Mouse (Mus musculus): Measurements from ENCODE around the gene Zfp473.
"Not testable (repeated sequence)": the region's sequence is repeated elsewhere in the genome, so short reads cannot be mapped to it uniquely, and the experiment has no call there.

Gene Zfp473

DNA sequence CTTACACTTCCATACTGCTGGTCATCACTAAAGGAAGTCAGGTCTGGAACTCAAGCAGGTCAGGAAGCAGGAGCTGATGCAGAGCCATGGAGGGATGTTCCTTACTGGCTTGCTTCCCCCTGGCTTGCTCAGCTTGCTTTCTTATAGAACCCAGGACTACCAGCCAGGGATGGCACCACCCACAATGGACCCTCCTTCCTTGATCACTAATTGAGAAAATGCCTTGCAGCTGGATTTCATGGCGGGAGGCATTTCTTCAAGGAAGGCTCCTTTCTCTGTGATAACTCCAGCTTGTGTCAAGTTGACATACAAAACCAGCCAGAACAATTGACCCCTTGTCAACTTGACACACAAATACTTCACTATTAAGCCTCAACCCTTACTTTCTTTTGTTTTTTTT is at the start of gene Zfp473:
Zfp473 (minus strand) TSS at position 101 of the 400 bp plus-strand sequence.
- in situ Hi-C loops (cut with MboI; ENCODE audit: unreplicated experiment in 2 of 2), result not testable (repeated sequence)

- in situ Hi-C loops (cut with MboI; ENCODE audit: unreplicated experiment in 2 of 2), result no loop called here
Measured at GRCm38 (mm10) chr7:44792781-44793180, 41.9 kb upstream of the Zfp473 start.

DNA sequence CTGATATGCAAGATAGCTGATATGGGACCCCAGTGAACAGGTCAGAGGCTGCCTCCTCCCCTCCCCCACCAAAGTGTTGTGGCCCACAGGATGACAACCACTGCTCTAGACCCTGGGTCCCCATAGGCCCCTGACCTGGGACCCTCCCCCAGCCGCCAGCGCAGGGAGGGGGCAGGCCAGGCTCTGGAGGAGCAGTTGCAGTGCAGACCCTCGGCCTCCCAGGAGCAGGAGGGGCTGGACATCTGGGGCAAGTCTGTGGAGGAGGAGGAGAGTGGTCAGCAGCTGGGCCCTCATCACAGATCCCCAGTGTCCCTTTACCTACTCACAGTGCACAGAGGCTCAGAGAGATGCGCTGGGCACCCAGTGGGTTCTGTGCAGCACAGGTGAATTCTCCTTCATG is 39.2 kb upstream of the Zfp473 start:
- in situ Hi-C loops (cut with MboI; ENCODE audit: unreplicated experiment in 2 of 2), result no loop called here

- in situ Hi-C loops (cut with MboI; ENCODE audit: unreplicated experiment in 2 of 2), result no loop called here
Measured at GRCm38 (mm10) chr7:44789531-44789930, 38.7 kb upstream of the Zfp473 start.

DNA sequence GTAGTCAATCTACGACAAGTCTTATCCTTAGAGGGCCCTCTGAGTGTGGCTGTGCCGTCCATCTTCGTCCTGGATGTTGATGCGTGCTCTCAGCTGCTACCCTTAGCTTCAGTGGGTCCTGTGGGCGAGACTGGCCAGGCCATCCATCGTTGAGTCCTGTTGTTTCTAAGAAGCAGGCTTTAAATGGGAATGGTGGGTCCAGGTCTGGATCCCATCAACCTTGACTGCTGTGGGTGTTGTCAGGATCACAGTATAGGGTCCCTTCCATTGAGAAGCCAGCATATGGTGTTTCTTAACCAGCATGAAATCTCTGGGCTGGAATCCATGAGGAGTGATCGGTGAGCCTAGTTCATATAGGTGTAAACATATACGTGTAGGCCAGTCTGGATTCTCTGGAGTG is 29.3 kb upstream of the Zfp473 start:
- in situ Hi-C loops (cut with MboI; ENCODE audit: unreplicated experiment in 2 of 2), result no loop called here

GRCm38 (mm10) chr7:44776849-44777498 is 26.1 kb upstream of the Zfp473 start:
- in situ Hi-C loops (cut with MboI; ENCODE audit: unreplicated experiment in 2 of 2), result no loop called here

- in situ Hi-C loops (cut with MboI; ENCODE audit: unreplicated experiment in 2 of 2), result no loop called here
Measured at GRCm38 (mm10) chr7:44772591-44773204, 21.8 kb upstream of the Zfp473 start.

- in situ Hi-C loops (cut with MboI; ENCODE audit: unreplicated experiment in 2 of 2), result no loop called here
Measured at GRCm38 (mm10) chr7:44770046-44770578, 19.3 kb upstream of the Zfp473 start.

DNA sequence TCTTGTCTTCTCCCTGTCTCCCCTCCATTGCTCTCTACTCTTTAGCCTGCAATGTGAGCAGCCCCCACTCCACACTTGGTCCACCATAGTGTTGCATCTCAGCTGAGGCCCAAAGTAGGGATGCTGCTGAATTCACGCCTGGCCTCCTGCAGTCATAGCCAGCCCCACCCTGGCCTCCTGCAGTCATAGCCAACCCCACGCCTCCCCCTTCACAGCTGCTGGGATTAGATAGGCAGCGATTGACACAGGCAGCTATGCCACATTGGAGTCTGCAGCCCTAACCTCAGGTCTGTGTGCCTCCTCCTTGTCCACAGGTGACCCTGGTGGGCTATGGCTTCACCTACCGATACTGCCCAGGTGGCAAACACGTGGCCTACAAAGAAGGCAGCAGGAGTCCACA is 17.3 kb upstream of the Zfp473 start:
- in situ Hi-C loops (cut with MboI; ENCODE audit: unreplicated experiment in 2 of 2), result loop anchor here in 1 of 2 experiments (5.0 kb wide), 1 partner anchor 44 kb away; no protein-coding TSS in a partner anchor

DNA sequence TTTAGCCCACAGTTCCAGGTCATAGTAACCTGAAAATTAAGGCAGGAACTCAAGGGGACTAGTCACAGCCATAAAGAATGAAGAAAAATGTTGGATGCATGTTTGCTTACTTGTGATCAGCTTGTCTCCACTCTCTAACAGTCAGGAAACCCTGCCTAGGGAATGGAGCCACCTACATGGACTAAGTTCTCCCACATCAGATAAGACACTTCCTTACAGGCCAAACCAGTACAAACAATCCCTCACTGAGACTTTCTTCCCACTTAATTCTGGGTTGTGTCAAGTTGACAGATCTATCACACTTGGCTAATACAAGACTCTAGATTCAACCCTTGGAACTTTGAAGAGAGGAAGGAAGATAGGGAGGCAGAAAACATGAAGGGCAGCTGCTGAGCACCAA is 9.5 kb upstream of the Zfp473 start:
- in situ Hi-C loops (cut with MboI; ENCODE audit: unreplicated experiment in 2 of 2), result no loop called here

DNA sequence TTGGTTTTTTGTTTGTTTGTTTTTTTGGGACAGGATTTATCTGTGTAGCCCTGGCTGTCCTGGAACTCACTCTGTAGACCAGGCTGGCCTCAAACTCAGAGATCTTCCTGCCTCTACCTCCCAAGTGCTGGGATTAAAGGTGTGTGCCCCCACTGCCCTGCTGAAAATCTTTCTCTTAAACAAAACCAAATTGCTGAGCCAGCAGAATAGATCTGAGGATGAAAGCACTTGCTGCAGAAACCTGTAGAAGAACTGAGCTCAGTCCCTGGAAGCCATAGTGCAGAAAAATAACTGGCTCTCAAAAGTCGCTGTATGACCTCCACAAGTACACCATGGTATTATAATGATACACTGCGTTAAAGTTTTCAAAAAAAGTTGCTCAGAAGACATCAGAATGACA is 6.3 kb upstream of the Zfp473 start:
- in situ Hi-C loops (cut with MboI; ENCODE audit: unreplicated experiment in 2 of 2), result loop anchor here in 1 of 2 experiments (5.0 kb wide), 1 partner anchor 60 kb away; the partner anchor contains the start of genes Atf5, Il4i1 and Nup62

- in situ Hi-C loops (cut with MboI; ENCODE audit: unreplicated experiment in 2 of 2), result no loop called here
Measured at GRCm38 (mm10) chr7:44748101-44749044, 2.5 kb downstream of the Zfp473 start, which contains the start of gene Vrk3. TSS of gene Vrk3 (plus strand) at chr7:44748413.

- in situ Hi-C loops (cut with MboI; ENCODE audit: unreplicated experiment in 2 of 2), result no loop called here
Measured at GRCm38 (mm10) chr7:44747115-44747514, 3.7 kb downstream of the Zfp473 start.

- in situ Hi-C loops (cut with MboI; ENCODE audit: unreplicated experiment in 2 of 2), result no loop called here
Measured at GRCm38 (mm10) chr7:44745076-44745475, 5.8 kb downstream of the Zfp473 start.

DNA sequence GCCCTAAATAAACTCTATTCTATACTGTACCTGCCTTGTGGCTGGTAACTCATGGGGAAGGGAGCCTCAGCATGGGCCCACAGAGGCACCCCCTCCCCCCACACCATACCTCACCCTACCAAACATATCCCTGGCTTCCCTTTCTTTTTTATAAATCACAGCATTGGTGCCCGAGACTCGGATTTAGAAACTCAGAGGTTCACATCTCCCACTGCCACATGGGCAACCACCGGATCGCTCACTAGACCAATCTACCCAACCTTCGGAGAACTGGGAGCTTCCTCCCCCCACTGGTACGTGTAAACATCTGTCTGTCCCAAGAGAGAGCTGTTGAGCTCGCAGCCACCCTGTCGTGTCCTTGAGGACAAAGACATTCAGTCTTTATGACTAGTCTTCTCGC is 6.6 kb downstream of the Zfp473 start:
- in situ Hi-C loops (cut with MboI; ENCODE audit: unreplicated experiment in 2 of 2), result loop anchor here in 1 of 2 experiments (5.0 kb wide), 1 partner anchor 88 kb away; no protein-coding TSS in a partner anchor

DNA sequence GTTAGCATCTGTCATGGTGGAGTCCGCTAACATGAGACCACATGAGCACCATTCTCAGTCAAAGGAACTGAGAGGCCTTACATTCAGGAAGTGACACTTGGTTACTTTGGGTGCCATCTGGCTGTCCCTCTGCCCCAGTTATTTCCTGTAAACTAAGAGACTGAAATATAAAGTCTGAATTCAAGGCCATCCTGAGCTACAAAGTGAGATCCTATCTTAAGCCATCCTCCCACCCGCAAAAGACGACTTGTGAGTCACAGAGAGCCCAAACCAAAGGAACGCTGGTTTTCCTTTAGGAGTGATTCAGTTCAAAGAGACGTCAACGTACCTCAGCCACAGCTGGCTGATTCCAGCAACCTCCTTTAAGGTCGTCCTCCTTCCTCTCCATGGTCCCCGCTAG is 9.5 kb downstream of the Zfp473 start:
- in situ Hi-C loops (cut with MboI; ENCODE audit: unreplicated experiment in 2 of 2), result loop anchor here in 1 of 2 experiments (5.0 kb wide), 1 partner anchor 91 kb away; no protein-coding TSS in a partner anchor

DNA sequence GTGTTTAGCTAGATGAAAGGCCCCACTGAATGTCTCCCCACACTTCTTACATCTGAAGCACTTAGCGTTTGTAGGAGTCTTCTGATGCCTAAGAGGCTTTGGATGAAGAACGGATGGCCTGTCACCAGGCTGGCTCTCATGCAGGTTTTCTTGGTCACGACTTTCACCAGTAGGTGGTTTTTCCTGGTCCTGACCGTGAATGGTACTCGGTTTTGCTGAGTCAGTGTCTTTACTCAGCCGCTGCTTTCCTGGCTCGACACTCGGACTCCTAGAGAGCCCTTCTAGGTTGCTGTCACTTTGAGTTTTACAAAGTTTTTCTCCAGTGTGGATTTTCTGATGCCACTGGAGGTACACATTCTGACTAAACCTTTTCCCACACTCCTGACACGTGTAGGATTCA is 17.1 kb downstream of the Zfp473 start:
- in situ Hi-C loops (cut with MboI; ENCODE audit: unreplicated experiment in 2 of 2), result no loop called here

GRCm38 (mm10) chr7:44728082-44728975 is 22.5 kb downstream of the Zfp473 start:
- in situ Hi-C loops (cut with MboI; ENCODE audit: unreplicated experiment in 2 of 2), result no loop called here

DNA sequence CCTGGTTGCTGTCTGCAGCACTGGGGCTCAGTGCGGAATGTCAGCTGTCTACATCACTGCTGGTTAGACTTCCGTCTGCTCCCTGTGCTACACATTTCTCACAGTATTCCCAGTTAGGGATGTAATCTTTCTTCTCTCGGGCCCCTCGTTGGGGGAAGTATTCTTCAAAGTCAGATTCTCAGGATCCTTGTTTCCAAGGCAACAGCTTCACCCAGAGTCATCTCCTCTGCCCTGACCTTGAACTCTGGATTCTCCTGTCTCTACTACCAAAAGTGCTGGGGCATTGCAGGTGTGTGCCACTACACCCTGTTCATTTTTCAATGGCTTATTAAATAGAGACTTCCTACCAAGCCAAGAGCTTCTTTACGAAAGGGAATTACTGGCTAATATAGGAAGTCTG is 23.7 kb downstream of the Zfp473 start:
- in situ Hi-C loops (cut with MboI; ENCODE audit: unreplicated experiment in 2 of 2), result no loop called here

DNA sequence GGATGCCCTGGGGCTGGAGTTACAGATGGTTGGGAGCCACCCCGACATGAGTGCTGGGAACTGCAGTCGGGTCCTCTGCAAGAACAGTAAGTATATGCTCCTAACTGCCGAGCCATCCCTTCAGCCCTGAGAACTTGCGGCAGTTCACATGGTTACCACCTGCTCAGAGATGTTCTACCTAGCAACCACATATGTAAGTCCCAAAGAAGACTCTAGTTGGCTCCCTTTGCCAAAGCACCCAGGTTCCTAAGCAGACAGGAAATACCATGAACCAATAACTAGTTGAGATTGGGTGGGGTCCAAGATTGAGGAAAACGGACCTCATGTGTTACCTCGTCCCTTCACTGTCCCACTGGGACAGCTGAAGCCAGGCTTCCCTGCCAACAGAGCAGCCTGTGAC is 24.5 kb downstream of the Zfp473 start:
- in situ Hi-C loops (cut with MboI; ENCODE audit: unreplicated experiment in 2 of 2), result no loop called here

Data from v-Abl transformed pro-B cells (cell line).